Mouse (Mus musculus): ENCODE results near the gene Xdh. TPM values are rescaled to one million over a fixed set of nuclear protein-coding genes. Genes with fewer than 3 reads are reported as not detected.

The Xdh gene
- polyA plus RNA-seq, 1 experiment = not detected

- no peak for TF ChIP-seq GATA1 (IDR thresholded peaks at IDR 0.05; ENCODE audit: low read length)
Measured at GRCm38 (mm10) chr17:73950970-73951369, 974 bp upstream of the Xdh start.

DNA sequence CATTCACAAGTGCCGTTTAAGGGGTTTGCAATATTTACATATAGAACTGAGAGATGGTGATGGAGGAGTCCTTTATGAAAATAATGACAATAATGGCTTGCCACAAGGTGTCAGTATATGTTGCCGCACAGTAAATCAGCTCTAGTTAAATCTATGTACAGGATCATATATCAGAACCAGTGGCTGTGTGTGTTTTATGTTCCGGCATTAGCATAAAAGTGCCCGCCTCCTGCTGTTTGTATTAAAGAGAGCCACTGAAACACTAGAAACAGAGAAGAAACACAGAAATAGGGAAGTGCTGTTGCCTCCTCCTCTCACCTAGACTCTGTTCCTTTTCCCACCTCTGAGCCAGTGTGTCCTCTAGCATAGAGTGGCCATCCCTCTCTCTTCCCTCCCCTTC lies 498 bp downstream of the Xdh start:
- no peak for TF ChIP-seq GATA1 (IDR thresholded peaks at IDR 0.05; ENCODE audit: low read length)

- no peak for TF ChIP-seq GATA1 (IDR thresholded peaks at IDR 0.05; ENCODE audit: low read length)
Measured at GRCm38 (mm10) chr17:73948801-73949200, 1.2 kb downstream of the Xdh start.

DNA sequence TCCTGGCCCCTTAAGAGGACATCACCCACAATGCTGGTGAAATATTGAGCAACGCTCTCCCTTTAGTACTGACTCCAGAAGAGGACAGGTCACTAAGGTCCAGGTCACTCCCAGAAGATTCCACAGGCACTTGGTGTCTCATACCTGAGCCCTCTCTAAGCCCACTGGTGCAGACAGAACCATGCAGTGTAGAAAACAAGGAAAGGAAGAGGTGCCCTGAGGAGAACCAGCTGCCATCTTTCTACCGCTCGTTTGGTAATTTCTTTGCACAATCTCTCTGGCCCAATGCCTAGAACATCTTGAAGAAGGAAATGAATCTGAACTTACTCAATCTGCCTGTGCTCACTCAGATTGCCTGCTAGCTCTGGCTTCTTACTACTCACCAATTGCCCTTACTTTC lies 2.0 kb downstream of the Xdh start:
- no peak for TF ChIP-seq GATA1 (IDR thresholded peaks at IDR 0.05; ENCODE audit: low read length)

- TF ChIP-seq GATA1 (IDR thresholded peaks at IDR 0.05; ENCODE audit: low read length) = no peak
Measured at GRCm38 (mm10) chr17:73946856-73947255, 3.1 kb downstream of the Xdh start.

DNA sequence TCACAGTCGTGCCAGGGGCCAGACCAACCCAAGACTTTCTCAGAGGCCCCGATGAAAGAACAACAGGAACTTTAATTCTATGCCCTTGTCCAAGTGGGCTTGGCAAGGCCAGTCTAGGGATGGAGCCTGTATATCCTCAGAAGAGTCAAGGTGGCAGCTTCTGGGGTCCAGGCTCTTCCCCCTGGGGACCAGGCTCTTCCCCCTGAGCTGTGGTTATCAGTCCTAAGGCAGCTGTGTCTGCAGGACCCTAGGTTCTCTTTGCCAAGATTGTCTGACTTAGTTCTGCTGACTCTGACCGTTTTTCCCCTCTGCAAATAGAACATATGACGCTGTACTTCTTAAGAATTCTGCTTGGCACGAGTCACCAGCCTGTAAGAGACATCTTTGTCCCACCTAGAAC lies 5.3 kb downstream of the Xdh start:
- no peak for TF ChIP-seq GATA1 (IDR thresholded peaks at IDR 0.05; ENCODE audit: low read length)

DNA sequence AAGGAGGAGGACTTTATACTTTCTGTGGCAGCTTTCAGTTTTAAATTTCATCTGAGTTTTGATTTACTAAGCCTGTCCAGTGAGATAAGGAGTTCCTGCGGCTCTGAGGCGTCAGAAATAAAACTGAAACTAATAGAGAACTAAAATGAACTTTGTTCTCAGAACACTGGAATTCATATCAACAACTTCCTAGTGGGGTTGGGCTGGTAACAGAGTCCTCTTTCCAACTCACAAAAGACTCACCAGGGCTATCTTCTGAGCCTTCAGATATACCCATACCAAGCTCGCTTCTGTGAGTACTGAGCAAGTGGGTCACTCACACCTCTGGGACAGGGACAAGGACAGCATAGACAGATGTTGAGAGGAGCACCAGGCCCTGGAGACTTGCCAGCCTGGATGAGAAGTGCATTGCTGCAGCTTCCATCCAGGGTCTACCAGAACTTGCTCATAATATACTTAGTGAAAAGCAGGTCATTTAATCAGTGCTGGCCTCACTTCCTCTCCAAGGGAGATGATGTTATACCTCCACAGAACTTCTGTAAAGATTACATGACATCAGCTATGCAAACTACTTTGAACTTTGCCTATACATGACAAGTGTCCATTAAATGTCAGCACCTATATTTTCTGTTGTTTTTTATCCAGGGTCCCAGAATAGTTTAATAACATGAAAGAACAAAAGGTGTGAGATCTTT lies 7.6 kb downstream of the Xdh start:
- TF ChIP-seq GATA1 (IDR thresholded peaks at IDR 0.05; ENCODE audit: low read length) = no peak

GRCm38 (mm10) chr17:73941816-73942215 lies 8.2 kb downstream of the Xdh start:
- no peak for TF ChIP-seq GATA1 (IDR thresholded peaks at IDR 0.05; ENCODE audit: low read length)

DNA sequence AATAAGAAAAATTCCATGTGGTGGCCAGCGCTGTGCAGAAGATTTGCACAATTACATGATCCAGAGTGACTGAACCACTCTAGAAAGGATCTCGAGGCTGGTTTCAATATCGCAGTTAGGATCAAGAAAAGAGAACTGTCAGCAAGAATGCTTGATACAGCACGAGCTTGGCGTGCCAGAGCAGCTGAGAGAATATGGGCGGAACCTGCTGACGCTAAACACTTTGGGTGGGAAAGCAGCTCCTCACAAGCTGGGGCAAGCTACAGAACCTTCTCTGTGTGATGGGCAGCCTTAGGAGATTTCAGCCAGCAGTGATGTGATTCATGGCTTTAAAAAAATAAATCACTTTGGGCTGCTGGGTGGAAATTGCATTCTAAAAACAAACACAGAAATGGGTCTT lies 12.9 kb downstream of the Xdh start:
- no peak for TF ChIP-seq GATA1 (IDR thresholded peaks at IDR 0.05; ENCODE audit: low read length)

DNA sequence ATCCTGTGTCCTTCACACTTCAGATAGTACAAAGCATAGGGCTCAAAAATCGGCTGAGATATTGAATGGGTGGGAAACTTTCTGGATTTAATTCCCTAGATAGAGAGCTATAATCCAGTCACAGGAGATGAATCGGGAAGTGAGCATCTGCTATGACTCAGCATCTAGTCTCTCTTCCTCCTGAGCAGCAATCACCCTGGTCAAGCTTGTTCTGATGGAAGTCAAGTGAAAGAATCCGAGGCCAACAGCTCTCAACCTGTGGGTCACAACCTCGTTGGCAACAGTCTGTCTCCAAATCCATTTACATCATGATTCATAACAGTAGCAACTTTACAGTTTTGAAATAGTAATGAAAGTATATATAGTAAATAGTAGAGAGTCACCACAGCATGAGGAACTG lies 14.8 kb downstream of the Xdh start:
- no peak for TF ChIP-seq GATA1 (IDR thresholded peaks at IDR 0.05; ENCODE audit: low read length)

- no peak for TF ChIP-seq GATA1 (IDR thresholded peaks at IDR 0.05; ENCODE audit: low read length)
Measured at GRCm38 (mm10) chr17:73934281-73934680, 15.7 kb downstream of the Xdh start.

DNA sequence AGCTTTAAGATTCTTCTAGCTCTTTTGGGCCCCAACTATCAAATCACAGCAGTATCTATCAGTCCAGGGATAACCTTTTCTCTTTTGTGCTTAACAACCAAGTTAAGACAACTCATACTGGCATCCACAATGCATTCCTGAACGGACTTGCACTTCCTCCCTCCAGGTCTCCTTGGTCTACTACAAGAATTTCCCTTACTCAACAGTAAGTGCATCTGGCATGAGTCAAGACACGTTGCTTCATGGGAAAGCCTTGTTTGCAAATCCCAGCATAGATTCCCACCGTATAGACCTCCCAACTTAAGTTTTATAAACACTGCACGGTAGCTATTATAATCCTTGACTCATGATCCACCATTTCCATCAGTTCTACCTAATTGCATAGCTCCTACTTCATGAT lies 16.4 kb downstream of the Xdh start:
- no peak for TF ChIP-seq GATA1 (IDR thresholded peaks at IDR 0.05; ENCODE audit: low read length)

GRCm38 (mm10) chr17:73932497-73933059 lies 17.4 kb downstream of the Xdh start:
- no peak for TF ChIP-seq GATA1 (IDR thresholded peaks at IDR 0.05; ENCODE audit: low read length)

GRCm38 (mm10) chr17:73919520-73919919 lies 30.5 kb downstream of the Xdh start:
- TF ChIP-seq GATA1 (IDR thresholded peaks at IDR 0.05; ENCODE audit: low read length) = no peak

- TF ChIP-seq GATA1 (IDR thresholded peaks at IDR 0.05; ENCODE audit: low read length) = no peak
Measured at GRCm38 (mm10) chr17:73918944-73919381, 31.0 kb downstream of the Xdh start.

DNA sequence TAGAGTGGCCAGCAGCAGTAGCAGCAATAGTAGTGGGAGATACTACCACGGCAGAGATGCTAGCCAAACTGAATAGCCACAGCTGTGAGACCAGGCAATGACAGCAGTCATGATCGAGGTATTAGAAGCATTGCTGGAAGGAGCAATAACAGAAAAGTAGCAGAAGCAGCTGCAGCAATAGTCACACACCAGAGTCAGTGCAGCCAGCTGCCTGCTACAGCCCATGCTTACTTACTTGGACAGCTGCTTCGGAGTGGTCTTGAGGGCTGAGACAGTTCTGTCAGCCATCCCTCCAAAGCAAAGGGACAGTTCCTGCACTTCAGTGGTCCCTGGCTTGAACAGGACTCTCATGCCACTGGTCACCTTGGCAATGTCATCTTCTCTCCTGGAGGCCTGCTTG lies 31.9 kb downstream of the Xdh start:
- no peak for TF ChIP-seq GATA1 (IDR thresholded peaks at IDR 0.05; ENCODE audit: low read length)

DNA sequence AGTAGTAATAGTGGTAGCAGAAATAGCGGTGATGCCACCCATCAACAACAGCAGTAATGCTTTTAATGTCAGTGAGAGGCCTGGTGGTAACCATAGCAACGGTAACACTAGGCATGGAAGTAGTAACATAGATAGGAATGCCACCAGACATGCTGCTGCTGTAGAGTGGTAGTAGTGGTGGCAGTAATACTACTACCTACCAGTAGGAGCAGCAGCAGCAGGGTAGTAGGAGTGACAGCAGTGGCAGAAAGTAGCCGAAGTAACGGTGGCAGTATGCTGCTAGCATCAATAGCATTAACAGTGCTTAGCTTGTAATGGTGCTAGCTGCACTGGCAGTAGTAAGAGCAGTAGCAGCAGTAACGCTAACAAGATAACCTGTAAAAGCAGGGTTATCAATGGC lies 32.3 kb downstream of the Xdh start:
- TF ChIP-seq GATA1 (IDR thresholded peaks at IDR 0.05; ENCODE audit: low read length) = no peak

Measured in G1E-ER4 (cell line).